Mouse (Mus musculus): ENCODE data around the gene Gcnt4.

- TF ChIP-seq CTCF (IDR thresholded peaks at IDR 0.05; ENCODE audit: low read depth, low read length) (no peak), TAL1 (conservative IDR thresholded peaks at IDR 0.05; ENCODE audit: low read depth, low read length) (no peak), POLR2AphosphoS5 (IDR thresholded peaks at IDR 0.05; ENCODE audit: insufficient replicate concordance, low read depth, low read length) (no peak), GATA1 (IDR thresholded peaks at IDR 0.05; ENCODE audit: borderline replicate concordance, low read length) (no peak)
These were observed 35.5 kb downstream of the Gcnt4 start for GRCm38 (mm10) chr13:96960019-96960418.

Data from G1E (cell line).